Mouse (Mus musculus) stomach, postnatal 0 days (tissue): Measurements from ENCODE around the gene Acvr1b. TPM values are rescaled to one million over a fixed set of nuclear protein-coding genes. Genes with fewer than 3 reads are reported as not detected.
A peak's percentile ranks its signal among the peaks of the same experiment; 100 is the strongest.

Experiments
- ATAC-seq: fragments of 200-750 bp; cut with Nextera tagmentation; 2 replicates; pipeline ENCODE4 v1.8.0; 2017; ENCODE audit not compliant: low FRiP score, low TSS enrichment
- DNase-seq: peaks from one replicate; pipeline ENCODE4 v3.0.0-alpha.2; 2016; ENCODE audit warnings: low spot score
- H3K27ac ChIP-seq: fragments of 300-500 bp; sonication (generic); replicated peaks from 2 replicates; pipeline ENCODE4 v1.5.1; 2014; ENCODE audit warnings: mild to moderate bottlenecking, control low read depth
- H3K27me3 ChIP-seq: fragments of 300-500 bp; sonication (generic); 2 replicates; pipeline ENCODE4 v1.6.1; 2014; ENCODE audit warnings: low read length; ENCODE audit not compliant: control insufficient read depth, insufficient read depth
- H3K36me3 ChIP-seq: fragments of 300-500 bp; sonication (generic); 2 replicates; pipeline ENCODE4 v1.6.1; 2014; ENCODE audit warnings: low read length, mixed read lengths; ENCODE audit not compliant: control insufficient read depth, insufficient read depth
- H3K4me1 ChIP-seq: fragments of 300-500 bp; sonication (generic); replicated peaks from 2 replicates; pipeline ENCODE4 v1.6.1; 2014; ENCODE audit warnings: antibody characterized with exemption; ENCODE audit not compliant: control insufficient read depth, insufficient read depth
- H3K4me2 ChIP-seq: fragments of 300-500 bp; sonication (generic); replicated peaks from 2 replicates; pipeline ENCODE4 v1.6.1; 2014; ENCODE audit warnings: low read depth, mild to moderate bottlenecking, control low read depth, moderate library complexity
- H3K4me3 ChIP-seq: fragments of 300-500 bp; sonication (generic); 2 replicates; pipeline ENCODE4 v1.5.1; 2014; ENCODE audit warnings: low read depth, low read length, control low read depth
- H3K9ac ChIP-seq: fragments of 300-500 bp; sonication (generic); 2 replicates; pipeline ENCODE4 v1.6.1; 2014; ENCODE audit warnings: mild to moderate bottlenecking, low read length, control low read depth, mixed read lengths
- H3K9me3 ChIP-seq: fragments of 300-500 bp; sonication (generic); 2 replicates; pipeline ENCODE4 v1.6.1; 2016; ENCODE audit warnings: low read length; ENCODE audit not compliant: control insufficient read depth
- CTCF ChIP-seq: IDR thresholded peaks from 2 replicates; pipeline ENCODE4 v1.5.1; 2016; ENCODE audit warnings: antibody characterized with exemption, low read depth, mild to moderate bottlenecking, moderate library complexity
- EP300 ChIP-seq: optimal IDR thresholded peaks from 2 replicates; pipeline ENCODE3; 2016; ENCODE audit warnings: antibody characterized with exemption
- WGBS: fragments of 180-500 bp; shearing (Covaris S2); extraction: QIAGEN DNeasy Blood & Tissue Kit; methylation state at CpG from one replicate; pipeline ENCODE4 v1.1.7; 2014; 5-methylcytosine and 5-hydroxymethylcytosine counted together
- microRNA-seq: library from miRNA; unstranded; fragments of <30 nt; microRNA quantifications from one replicate; pipeline ENCODE4, GENCODE M21; 2016
- polyA plus RNA-seq: library from polyadenylated mRNA; unstranded; fragments of >200 nt; fragmentation: Nextera tagmentation; extraction: Ambion mirVana; gene quantifications from 2 replicates; pipeline ENCODE4 v1.2.1, GENCODE M21; 2015

The Acvr1b gene
- polyA plus RNA-seq, 1 experiment from 2014 or later, result 6.9 TPM

- H3K4me2 ChIP-seq, result no peak overlapping the region
Observed at GRCm38 (mm10) chr15:101260387-101260786, 86.5 kb downstream of the Acvr1b start.

GRCm38 (mm10) chr15:101260874-101261622 is 87.2 kb downstream of the Acvr1b start:
- H3K4me2 ChIP-seq, result peak overlapping the region; percentile 31
- no peaks in the 10 kb centered on the region for H3K36me3 ChIP-seq
- ATAC-seq, result no peak
- peak overlapping the region; percentile 10; the same call in 1 of the 2 replicates for H3K4me3 ChIP-seq
- H3K9me3 ChIP-seq, result no peaks in the 10 kb centered on the region
- TF ChIP-seq EP300 (no peak), CTCF (no peak)
- no peaks in the 10 kb centered on the region for H3K27me3 ChIP-seq
- 18% methylated on average over 13 of the region's 13 CpGs for WGBS
- peaks cover 13% of the 10 kb centered on the region; the same call in 1 of the 2 replicates for H3K4me1 ChIP-seq
- 0 out of 2 replicates have a peak overlapping the region, but pooled peaks have one; percentile 38 for H3K9ac ChIP-seq
- H3K27ac ChIP-seq, result peak overlapping the region; percentile 84
- DNase-seq, result no peak

More at GRCm38 (mm10) chr15:101260387-101260786, 86.5 kb downstream of the Acvr1b start:
- Histone ChIP-seq H3K27me3 (no peaks in the 10 kb centered on the region), H3K4me3 (no peak overlapping the region), H3K4me1 (peaks cover 9% of the 10 kb centered on the region; the same call in 1 of the 2 replicates), H3K9me3 (no peaks in the 10 kb centered on the region), H3K27ac (peak overlapping the region; percentile 49; the same call in 1 of the 2 replicates), H3K9ac (no peak overlapping the region; the same call in 1 of the 2 replicates), H3K36me3 (no peaks in the 10 kb centered on the region)
- WGBS, result 23% methylated on average over 10 of the region's 10 CpGs
- ATAC-seq (0 out of 2 replicates have a peak, but pooled peaks have one; percentile 31), DNase-seq (no peak)
- no peak; the same call in 1 of the 2 replicates for TF ChIP-seq CTCF
- no peak for TF ChIP-seq EP300

- Histone ChIP-seq H3K4me2 (no peak overlapping the region), H3K4me3 (no peak overlapping the region), H3K27me3 (no peaks in the 10 kb centered on the region), H3K27ac (no peak overlapping the region), H3K36me3 (no peaks in the 10 kb centered on the region), H3K4me1 (peaks cover 16% of the 10 kb centered on the region; the same call in 1 of the 2 replicates), H3K9ac (no peak overlapping the region), H3K9me3 (no peaks in the 10 kb centered on the region)
- no peak for TF ChIP-seq EP300
- TF ChIP-seq CTCF, result no peak
- DNase-seq (no peak), ATAC-seq (no peak)
- 65% methylated on average over 5 of the region's 5 CpGs for WGBS
Observed at GRCm38 (mm10) chr15:101262502-101262901, 88.6 kb downstream of the Acvr1b start.

Small RNAs within 50 kb of the gene (microRNA-seq; reads per million reads assigned to microRNA genes)
- not detected for gene Mir6962

Other genes starting within 250 kb of the Acvr1b start
- gene Gm47841, start 126.7 kb upstream of the Acvr1b start, polyA plus RNA-seq, result not detected in 2 replicates
- 0.19 and 0.22 TPM in 2 replicates for gene Fignl2, start 95.5 kb upstream of the Acvr1b start, polyA plus RNA-seq
- gene Ankrd33, start 58.3 kb upstream of the Acvr1b start, polyA plus RNA-seq, result not detected in 2 replicates
- 13.5 and 15.2 TPM in 2 replicates for gene Acvrl1, start 45.5 kb upstream of the Acvr1b start, polyA plus RNA-seq
- 2.0 TPM in 2 replicates for gene Grasp, start 50.1 kb downstream of the Acvr1b start, polyA plus RNA-seq
- 9.4 and 17.1 TPM in 2 replicates for gene Nr4a1, start 80.2 kb downstream of the Acvr1b start, polyA plus RNA-seq
- 49.3 and 50.4 TPM in 2 replicates for gene Atg101, start 110.2 kb downstream of the Acvr1b start, polyA plus RNA-seq
- 2.4 TPM in 2 replicates for gene 6030408B16Rik, start 119.1 kb downstream of the Acvr1b start, polyA plus RNA-seq
- 63.0 and 75.8 TPM in 2 replicates for gene Krt80, start 196.1 kb downstream of the Acvr1b start, polyA plus RNA-seq
- 191 and 207 TPM in 2 replicates for gene Krt7, start 237.0 kb downstream of the Acvr1b start, polyA plus RNA-seq